Mouse (Mus musculus) thymus, postnatal 36 days (tissue): ENCODE measurements around the gene Itprid1.

Experiments used
- DNase-seq, 2 experiments: peaks; one replicate each; pipeline ENCODE4 v3.0.0; 2022; ENCODE audit warnings: mixed read lengths in 2 of 2

Gene Itprid1

DNA sequence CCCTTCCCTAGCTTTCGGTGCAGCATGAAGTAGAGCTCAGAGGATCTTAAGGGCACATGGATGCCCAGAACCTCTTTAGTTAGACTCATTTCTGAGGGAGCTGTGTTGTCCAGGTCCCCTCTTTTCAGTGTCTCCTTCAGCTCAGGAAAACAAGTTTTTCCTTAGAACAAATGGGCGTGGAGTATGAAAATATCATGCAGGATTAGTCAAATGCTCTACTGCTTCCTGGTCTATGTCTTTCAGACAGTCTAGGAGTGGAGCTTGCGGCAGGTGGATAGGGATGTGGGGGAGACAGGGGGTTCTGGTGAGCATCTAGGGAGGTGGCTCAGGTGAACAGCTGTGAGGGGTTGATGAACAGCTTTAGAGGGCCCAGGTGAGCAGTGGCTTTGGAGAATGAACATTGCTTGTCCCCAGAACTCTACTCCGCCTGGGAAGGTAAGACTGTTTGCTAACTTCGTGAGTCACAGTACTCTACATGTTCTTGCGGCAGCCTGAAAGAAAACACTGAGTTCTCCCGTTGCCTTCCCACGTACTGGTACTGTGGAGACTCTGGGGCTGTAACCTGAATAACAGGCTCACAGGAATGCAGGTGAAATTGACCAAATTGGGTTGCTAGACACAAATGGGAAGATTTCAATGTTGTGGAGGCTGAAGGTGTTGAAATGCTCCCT lies at the start of gene Itprid1:
Gene Itprid1 (plus strand): TSS at position 246 of the 671 bp plus-strand sequence.
- DNase-seq, result no peak

DNA sequence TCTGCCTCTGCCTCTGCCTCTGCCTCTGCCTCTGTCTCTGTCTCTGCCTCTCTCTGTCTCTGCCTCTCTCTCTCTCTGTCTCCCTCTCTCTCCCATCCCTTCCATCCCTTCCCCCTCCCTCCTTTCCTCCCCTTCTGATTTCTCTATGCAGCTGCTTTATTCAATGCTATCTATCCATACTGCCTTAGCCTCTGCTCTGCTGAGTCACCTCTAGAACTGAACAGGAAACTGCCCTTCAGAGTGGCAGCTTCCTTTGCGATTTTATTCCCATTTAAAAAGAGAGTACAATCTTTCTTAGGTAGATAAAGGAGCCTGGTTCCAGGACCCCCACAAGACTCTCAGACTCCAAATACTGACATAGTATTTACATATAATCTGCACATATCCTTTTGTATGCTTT lies 47.1 kb upstream of the Itprid1 start:
- DNase-seq, result no peak

DNA sequence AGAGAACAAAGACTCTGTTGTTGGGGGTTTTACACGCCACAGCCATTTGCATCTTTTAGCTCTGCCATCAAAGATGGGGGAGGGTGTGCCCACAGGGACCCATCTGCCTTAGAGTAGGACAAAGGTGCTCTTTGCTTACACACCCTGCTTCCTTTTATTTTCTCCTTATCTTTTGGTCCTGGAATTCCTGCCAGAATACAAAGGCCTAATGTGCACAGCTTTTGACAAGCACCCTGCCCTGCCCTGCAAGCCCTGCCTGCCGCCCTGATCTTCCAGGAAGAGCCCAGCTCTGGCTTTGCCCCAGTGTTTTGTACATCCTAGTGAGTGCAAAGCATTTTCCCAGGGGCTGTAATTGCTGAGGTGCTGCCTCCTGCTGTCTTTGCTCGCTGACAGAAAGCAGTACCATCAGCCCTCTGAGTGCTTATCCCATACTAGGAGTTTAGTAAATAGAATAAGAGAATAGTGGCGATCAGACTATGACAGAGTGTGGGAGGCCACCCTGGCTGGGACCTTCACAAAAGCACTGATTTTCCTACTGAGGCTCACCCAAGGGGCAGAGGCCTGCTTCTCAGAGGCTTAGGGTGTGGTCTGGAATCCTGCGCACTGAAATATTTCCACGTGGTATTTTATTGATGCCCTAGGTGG lies 44.7 kb upstream of the Itprid1 start:
- no peak for DNase-seq

DNA sequence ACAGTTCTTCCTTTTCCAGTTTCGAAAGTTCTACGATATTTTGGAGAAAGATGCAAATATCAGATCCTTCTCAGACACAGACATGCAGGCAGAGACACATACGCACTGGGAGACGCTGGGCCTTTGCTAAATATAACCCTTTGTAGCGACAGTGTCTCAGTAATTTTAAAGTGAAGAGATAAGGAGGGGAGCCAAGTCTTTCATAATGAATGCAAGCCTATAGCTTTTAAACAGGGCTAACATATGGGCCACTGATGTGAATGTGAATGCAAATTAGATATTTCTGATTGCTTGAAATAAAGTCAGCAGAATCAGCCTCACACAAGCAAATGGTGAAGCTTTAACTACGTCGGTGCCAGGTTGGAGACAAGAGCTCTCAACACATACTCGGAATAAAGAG lies 44.2 kb upstream of the Itprid1 start:
- no peak for DNase-seq

DNA sequence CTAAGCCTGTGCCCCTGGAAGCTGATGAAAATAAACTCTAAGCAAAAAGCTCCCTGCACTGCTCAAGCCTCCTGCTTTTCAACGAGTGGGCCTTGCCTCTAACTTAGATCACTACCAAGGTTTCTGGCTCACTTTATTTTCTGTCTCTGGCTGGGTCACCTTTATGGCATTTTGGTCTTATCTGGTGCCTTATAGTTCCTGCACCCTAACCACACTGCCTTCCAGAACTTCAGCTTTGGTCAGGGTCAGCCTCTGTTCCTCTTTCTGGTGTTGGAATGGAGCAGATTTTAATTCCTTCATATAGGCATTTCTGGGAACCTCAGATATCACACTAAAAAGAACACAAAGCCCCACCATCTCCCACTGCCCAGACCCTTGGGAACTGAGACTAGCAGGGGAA lies 34.0 kb upstream of the Itprid1 start:
- DNase-seq, result no peak

DNA sequence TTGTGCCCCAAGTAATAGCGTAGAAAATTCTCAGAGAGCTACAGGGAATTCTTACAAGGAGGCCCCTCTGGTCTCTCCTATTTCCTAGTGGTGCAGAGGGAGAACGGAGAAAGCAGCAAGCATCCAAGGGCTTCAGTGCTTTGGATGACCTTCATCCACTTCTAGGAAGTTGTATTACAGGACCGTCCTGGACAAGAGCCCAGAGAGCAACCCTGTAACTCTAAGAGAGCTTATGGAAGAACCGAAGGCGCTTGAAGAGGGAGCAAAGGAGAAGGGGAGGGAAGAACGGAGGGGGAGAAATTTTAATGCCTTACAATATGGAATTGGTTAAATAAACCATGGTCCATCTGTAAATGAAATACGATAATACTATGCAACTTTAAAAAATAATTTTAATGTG lies 33.3 kb upstream of the Itprid1 start:
- no peak for DNase-seq

DNA sequence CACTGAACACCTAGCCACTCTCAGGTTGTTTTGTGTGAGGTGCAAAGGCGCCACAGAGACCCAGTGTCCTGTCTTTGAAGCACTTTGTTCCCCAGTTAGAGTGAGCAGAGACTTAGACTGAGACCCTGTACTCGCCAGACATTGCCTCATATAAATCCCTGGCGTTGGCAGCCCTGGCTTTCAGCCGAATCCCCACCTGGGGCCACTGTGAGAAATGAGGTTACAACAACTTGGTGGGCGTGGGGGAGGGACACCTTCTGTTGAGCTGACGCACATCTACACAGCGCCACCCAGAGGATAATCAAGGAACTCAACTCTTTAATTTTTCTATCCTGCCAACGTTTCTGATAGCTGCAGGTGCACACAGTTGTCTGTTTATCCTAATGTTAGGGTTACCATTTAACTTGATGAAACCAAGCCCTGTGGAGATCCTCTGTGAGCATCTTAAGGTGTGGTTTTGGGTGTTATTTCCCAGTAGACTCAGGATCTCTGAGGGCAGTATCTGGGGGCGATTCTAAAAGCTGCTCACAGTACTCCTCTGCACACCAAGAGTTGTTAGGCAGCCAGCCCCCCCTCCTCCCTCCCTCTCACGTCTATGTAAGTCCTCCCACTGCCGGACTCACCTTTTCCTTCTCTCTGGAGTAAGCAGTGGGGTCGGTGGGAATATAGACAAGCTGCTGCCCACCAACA lies 32.6 kb upstream of the Itprid1 start:
- no peak for DNase-seq

DNA sequence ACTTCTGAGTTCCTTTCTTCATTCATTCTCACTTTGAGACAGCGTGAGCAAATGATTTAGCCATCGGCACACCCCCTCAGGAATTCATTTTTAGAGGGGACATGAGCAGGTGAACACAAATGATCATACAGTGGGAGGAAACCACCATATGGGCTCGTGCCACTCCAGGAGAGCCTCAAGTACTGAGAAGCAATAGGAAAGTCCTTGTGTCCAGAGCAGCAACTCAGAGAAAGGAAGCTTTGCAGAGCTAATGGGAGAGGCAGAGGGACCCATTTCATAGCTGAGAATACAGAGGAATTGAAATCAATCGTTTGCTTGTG lies 32.1 kb upstream of the Itprid1 start:
- no peak for DNase-seq

DNA sequence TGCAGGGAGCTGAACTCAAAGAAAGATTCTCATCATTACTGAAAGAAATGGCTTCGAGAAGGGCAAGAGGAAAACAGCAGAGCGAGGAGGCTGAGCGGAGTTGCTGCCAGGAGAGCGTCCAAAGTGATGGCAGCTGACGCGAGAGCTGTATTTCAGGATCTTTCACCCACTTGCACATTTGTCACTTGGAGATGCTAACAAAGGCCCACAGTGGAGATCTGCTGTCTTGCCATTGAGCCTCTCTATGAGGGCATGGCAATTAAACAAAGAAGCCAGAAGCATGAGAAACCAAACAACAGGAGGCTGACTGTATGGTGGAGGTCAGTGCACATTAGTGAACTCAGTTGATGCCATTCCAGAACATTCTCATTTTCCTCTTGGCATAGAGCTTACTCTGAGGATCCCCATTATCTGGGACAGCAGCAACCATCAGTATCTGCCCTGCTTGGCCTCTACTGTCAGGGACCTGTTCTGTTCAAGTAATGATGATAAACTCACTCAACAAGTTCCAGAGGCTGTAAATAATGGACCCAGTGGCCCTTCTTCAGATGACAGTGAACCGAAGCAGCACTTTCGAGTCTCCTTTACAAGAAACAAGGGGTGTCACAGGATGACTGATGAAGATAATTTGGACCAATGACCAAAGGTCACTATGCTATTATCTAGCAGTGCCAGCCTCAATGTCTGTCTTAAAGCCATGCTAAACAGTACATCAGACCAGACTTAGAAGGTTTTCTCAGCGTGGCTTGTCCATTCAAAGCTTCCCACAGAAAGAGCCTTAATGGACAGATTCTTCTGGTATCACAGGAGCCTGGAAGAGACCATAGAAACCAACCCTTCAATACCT lies 31.2 kb upstream of the Itprid1 start:
- no peak for DNase-seq

DNA sequence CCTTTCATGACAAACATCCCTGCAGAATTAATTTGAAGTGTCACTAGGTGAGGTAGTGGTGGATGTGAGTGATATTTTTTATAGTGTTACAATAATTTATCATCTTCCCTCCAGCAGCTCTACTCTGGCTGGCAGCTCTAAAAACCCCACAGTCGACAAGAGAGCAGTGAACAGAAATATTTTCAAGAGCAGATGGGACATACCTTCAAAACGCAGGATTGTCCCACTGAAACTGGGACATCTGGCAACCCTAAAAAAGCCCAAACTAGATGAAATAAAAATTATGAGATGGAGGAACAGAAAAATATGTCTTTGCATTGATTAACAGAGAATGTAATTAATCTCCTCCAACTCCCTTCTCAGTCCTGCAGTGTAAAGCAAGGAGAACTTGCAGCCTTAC lies 30.2 kb upstream of the Itprid1 start:
- no peak for DNase-seq

DNA sequence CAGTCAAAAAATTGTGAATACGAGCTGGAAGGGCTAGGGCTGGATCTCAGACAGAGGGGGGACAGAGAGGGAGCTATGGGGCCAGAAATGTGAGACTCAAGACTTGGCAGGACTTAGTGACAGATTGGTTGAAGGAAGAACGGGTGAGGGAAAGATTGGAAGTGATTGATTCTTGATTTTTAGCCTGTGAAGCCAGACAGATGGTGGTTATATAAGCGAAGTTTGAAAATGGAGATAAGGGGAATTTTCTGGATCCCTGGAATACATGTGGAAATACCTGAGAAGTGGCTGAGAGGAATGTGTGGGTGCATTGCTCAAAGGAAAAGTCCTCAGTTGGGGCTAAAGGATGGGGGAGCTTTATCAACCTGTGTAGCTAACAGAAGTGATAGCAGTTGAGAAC lies 28.0 kb upstream of the Itprid1 start:
- no peak for DNase-seq

DNA sequence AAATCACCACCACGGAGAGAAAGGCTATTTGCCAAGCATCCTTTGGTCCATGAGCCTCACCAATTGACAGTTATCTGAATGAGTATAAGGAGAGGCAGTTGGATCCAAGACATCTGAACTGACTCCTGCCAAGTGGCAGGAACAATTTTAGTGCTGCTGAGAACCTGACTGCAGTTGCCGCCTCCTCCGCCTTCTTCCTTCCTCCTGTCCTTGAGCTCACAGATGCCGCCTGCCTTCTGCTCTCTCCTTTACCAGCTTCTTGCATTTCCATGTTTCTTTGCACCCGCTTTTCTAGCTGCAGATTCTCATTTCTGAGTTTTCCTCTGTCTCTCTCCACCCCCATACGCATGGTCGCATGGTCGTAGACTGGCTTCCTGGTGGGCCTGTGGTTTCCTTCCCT lies 25.5 kb upstream of the Itprid1 start:
- no peak for DNase-seq

DNA sequence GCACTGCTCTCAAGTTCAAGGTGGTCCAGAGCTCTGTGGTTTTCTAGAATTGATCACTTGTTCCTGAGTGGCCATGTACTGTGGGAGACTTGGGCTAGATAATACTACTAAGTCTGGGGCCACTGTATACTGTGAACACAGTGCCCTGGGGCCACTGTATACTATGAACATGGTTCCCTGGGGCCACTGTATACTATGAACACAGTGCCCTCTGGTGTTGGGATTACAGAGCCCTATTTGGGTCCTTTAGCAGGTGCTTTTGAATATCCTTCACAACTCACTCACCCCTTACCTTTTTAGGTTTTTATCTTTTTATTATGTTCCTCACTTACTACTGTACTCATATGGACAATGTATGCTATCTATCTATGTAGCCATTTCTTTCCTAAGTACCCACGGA lies 24.3 kb upstream of the Itprid1 start:
- no peak for DNase-seq

DNA sequence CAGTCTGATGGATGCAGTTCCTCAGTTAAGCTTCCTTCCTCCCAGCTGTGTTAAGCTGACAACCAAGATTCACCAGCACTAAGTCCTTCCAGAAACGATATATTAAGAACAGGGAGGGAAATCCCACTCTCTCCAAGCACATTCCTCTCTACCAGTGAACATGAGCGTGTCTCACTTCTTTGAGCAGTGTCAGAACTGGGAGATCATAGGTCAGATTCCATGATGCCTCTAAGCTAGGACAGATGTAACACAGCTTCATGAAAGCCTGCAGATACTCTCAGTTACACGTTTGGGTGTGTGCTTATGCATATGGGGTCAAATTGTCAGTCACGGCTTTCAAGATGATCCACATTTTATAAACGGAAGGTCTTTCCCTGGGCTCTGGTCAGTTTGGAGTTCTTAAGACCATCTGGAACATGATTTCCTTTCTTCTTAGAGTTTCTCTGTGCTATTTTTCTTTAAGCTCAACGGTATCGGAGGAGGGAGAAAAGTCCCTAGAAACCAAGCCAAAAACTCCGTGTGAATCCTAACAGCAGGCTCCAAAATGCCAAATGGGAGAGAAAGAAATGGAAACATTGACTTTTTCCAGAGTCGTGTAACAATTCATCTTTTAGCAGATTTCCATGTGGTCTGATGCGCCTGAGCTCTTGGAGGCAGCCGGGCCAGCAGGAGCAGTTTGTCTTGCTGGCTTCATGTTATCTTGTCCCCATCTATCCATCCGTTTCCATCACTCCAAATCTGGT lies 22.3 kb upstream of the Itprid1 start:
- no peak for DNase-seq

DNA sequence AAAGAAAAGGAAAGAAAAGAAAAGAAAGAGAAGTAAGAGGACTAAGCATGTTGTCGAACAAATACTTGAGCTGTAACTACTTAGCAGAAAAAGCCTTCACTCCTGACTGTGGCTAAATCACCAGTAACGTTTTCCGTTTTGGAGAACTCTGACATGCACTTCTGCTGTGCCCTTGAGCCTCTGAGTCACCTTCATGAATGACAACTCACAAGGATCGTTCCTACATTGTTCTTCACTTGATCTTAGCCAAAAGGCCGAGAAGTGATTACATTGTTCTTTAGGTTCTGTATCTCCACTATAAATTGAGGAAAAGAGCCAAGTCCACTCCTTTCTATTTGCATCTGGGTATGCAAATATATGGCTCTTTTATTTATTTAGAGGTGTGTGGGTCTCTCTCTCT lies 19.8 kb upstream of the Itprid1 start:
- no peak for DNase-seq

DNA sequence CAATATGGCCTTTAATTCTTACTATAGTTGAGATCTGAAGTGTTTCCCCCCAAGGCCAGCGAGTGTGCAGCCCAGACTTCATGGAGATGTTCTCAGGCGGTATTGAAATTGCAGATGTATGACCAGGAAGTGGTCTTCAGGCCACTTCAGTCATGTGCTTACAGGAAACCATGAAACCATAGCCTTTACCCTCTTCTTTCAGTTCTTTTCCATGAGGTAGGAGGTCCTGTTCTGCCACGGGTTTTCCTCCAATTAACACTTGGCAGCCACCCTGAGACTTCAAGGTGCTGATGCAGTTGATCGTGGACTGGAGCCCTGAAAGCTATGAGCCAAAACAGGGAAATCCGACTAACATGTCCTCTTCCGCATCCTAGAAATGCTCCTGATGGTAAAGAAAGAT lies 7.0 kb upstream of the Itprid1 start:
- DNase-seq, result no peak

DNA sequence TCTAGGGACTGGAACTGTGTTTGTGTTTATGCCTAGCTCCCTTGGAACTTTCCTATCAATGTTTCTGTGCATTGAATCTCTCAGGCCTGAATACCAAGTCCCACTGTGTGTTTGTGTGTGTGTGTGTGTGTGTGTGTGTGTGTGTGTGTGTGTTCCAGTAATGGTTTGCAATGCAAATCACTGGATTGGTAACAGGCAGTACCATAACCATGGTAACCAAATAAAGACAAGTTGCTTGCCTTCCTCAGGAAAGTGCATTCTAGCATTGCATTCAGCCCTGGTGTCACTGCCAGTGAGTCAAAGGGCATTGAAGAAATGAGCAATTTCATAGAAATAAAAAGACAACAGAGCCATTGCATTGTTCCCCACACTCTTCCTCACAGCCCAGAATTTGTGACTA lies 15.9 kb downstream of the Itprid1 start:
- DNase-seq, result no peak

DNA sequence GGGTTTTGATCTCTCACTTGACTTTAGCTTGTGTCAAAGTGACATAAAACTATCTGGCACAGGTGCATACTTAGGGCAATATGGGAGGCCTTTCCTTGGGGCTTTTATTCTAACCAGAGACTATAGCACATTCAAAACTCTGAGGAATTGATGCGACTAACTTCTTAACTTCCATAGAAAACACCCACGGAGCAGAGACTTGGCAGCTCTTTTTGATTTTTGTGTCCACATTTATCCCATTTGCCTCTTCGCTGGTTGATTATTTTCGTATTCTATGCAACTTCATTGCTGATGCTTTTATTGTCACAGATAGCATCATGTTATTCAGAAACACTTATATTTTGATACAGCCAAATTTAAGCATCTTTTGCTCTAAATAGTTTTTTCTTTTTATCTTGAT lies 19.4 kb downstream of the Itprid1 start:
- no peak for DNase-seq

DNA sequence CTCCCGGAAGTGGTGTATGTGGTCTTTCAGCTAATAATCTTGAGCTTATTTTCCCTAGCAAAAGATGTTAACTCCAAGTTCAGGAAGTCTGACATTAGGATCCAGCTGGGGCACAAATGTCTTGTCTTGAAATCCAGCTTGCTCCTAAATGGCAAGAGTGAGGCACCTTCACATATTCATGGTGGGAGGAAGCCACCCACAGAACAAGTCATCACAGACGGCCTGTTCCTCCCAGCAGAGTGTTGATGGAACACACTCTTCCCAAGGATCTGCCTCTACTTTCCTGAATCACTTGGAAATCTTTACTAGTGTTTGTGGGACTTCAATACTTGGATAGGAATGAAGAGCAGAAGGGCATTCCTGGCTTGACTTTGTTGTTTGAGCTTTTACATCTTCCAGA lies 28.5 kb downstream of the Itprid1 start:
- DNase-seq, result no peak

DNA sequence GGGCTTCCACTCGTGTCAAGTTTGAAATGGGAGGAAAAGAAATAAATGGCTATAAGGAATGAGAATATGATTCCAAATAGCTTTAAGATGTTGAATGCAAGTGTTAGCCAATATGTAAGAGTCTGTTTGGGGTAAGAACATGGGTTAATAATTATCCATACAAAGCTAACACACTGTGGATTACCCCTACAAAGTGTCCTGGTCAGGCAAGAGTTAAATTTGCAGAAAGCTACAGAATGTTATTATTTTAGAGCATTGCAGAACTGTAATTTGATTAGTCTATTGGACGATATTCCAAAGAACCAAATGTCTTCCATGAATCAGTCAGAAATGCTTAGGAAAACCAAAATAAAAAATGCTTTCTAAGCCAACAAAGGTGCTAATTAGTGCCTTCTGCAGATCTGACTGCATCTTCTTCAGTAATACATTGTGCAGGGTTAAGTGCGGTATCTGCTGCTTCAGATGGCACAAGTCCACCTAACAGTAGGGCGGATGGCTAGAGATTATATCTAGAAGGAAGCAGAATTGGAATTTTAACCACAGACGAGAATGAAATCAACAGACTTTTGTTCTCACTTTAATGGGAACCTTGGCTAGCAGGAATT lies 42.8 kb downstream of the Itprid1 start:
- no peak for DNase-seq

DNA sequence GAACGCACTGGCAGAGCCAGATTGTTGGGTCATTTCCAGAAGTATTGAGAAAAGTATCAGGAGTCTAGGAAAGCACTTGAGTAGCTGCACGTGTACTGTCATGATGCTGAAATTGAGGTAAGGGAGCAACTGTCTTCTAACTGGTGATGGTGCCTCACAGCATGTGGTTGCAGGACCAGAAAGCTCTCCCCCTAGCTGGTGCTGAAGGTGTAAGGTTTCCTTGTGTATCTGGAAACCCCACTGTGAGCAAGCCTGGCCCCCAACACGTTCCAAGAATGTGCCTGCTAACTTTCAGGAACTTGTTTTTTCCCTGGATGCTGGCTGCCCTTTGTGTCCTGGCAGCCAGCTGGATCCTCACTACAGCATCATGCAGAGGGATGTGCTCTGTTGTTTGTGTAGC lies 44.2 kb downstream of the Itprid1 start:
- DNase-seq, result no peak

DNA sequence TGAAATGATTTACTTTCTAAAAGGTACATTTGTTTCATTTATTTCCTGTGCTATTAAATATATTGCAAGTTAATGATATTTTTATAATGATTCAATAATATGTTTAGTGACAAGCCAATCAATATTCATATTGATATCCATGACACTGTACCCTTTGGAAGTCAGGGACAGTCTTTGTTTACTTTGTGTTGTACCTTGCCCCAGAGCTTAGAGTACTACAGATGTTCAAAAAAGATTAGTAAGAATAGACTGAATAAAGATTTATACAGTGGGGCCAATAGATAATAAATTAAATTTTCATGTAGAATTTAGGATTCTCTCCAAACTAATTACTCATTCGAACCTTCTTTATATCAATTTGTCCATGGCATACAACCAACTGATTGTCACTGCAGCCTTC lies 50.9 kb downstream of the Itprid1 start:
- DNase-seq, result no peak
